Mouse (Mus musculus) ES-Bruce4 (cell line): Measurements from ENCODE around the gene Rnf186. TPM values are rescaled to one million over a fixed set of nuclear protein-coding genes. Genes with fewer than 3 reads are reported as not detected.

ENCODE experiments used
- H3K27ac ChIP-seq: 2 replicates; pipeline ENCODE4 v1.5.1; 2012; ENCODE audit warnings: low read length, inconsistent platforms; ENCODE audit not compliant: insufficient read depth
- H3K27me3 ChIP-seq: 2 replicates; pipeline ENCODE4 v1.6.1; 2012; ENCODE audit warnings: mild to moderate bottlenecking, low read length, inconsistent platforms; ENCODE audit not compliant: control insufficient read depth, poor library complexity, insufficient read depth, severe bottlenecking
- H3K36me3 ChIP-seq: 2 replicates; pipeline ENCODE4 v1.6.1; 2012; ENCODE audit warnings: inconsistent platforms, mild to moderate bottlenecking, low read length, moderate library complexity; ENCODE audit not compliant: control insufficient read depth, poor library complexity, insufficient read depth, severe bottlenecking
- H3K4me1 ChIP-seq: one replicate; pipeline ENCODE4 v1.8.1; 2011; ENCODE audit warnings: low read length; ENCODE audit not compliant: control insufficient read depth, insufficient read depth
- H3K4me3 ChIP-seq: 2 replicates; pipeline ENCODE4 v1.5.1; 2011; ENCODE audit warnings: low read depth, mild to moderate bottlenecking, low read length
- H3K9ac ChIP-seq: 2 replicates; pipeline ENCODE4 v1.6.1; 2012; ENCODE audit warnings: low read depth, mild to moderate bottlenecking, inconsistent platforms; ENCODE audit not compliant: poor library complexity, severe bottlenecking
- H3K9me3 ChIP-seq: replicated peaks from 2 replicates; pipeline ENCODE4 v1.6.1; 2012; ENCODE audit warnings: mild to moderate bottlenecking, low read length, inconsistent platforms; ENCODE audit not compliant: control insufficient read depth, poor library complexity, insufficient read depth, severe bottlenecking
- CTCF ChIP-seq: IDR thresholded peaks from one replicate; pipeline ENCODE4 v1.8.1; 2011; ENCODE audit warnings: low read depth, low read length
- EP300 ChIP-seq: IDR thresholded peaks from 2 replicates; pipeline ENCODE4 v1.6.1; 2011; ENCODE audit warnings: low read depth, low read length; ENCODE audit not compliant: insufficient read depth
- POLR2A ChIP-seq: IDR thresholded peaks from one replicate; pipeline ENCODE4 v1.8.1; 2011; ENCODE audit warnings: low read length; ENCODE audit not compliant: insufficient read depth
- polyA plus RNA-seq: library from polyadenylated mRNA; stranded (reverse); fragments of >200 nt; gene quantifications from 2 replicates; pipeline ENCODE4 v1.2.4, GENCODE M21; 2011; ENCODE audit warnings: low read depth; ENCODE audit not compliant: missing spikeins, insufficient read depth, insufficient read length

Gene Rnf186
- polyA plus RNA-seq, 1 experiment = not detected

DNA sequence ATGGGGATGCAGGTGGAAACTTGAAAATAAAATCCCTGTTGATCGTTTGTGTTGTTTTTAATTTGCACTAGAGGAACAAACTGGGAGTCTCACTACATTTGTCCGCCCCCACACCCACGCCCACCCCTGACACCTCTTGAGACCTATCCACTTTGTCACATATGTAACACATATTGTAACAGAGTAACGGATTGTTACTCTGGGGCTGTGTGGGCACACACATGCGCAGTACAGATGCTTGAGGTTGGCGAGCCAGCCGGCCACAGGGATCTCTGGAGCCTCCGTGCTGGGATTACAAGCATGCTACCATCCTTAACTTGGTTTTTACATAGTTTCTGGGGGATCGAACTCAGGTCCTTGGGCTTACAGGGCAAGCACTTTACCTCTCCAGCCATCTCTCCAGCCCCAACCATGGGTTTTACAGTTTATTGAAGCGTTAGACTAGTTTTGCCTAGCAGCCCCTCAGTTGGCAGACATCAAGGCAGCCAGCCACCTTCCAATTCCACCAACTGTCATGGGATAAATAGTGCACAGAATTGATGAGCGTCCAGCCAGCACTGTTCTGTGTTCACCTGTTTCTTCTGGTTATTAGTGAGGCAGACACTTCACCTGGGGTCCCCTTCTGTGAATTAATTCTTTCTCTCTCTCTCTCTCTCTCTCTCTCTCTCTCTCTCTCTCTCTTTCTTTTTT is 32.3 kb upstream of the Rnf186 start:
- Histone ChIP-seq H3K4me1 (no peaks in the 10 kb centered on the region), H3K9me3 (no peaks in the 10 kb centered on the region), H3K9ac (no peak overlapping the region), H3K4me3 (no peak overlapping the region), H3K27me3 (no peaks in the 10 kb centered on the region), H3K27ac (no peak overlapping the region), H3K36me3 (no peaks in the 10 kb centered on the region)
- no peak for TF ChIP-seq EP300
- no peak for TF ChIP-seq CTCF
- TF ChIP-seq POLR2A = no peak

DNA sequence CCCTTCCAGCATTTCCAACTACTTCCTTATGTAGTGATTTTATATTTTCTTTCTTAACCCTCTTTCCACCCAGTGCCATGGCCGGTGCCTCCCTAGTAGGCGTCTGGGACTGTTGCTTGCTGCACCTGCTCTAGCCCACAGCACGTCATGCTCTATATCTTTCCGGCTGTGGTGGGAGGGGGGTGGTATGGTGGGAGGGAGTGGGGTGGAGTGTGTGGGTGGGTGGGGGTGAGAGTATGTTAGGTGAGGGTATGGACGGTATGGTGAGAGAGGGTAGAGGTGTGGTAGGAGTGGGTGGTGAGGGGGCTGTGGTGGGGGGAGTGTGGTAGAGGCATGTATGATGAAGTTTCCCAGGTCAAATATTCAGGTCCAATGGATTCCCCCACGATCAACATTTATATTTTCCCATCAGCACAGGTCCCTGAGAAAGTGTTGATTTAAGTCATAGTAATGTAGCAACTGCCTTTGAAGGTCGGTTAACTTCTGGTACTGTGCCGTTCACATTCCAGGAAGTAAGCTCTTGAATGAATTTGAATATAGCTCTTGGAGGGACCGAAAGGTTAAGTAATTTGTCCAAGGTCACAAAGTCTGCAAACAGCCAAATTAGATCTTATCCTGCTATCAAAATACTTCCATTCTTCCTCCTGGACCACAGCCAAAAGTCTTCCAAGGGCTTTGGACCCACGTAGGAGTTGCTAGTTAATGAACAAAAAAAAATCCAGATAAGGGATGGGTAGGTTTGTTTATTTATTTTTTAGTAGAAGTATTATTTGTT is 28.2 kb upstream of the Rnf186 start:
- Histone ChIP-seq H3K4me1 (no peaks in the 10 kb centered on the region), H3K27me3 (no peaks in the 10 kb centered on the region), H3K9ac (no peak overlapping the region), H3K27ac (no peak overlapping the region), H3K36me3 (no peaks in the 10 kb centered on the region), H3K9me3 (no peaks in the 10 kb centered on the region), H3K4me3 (no peak overlapping the region)
- TF ChIP-seq EP300 (no peak), POLR2A (no peak), CTCF (no peak)

DNA sequence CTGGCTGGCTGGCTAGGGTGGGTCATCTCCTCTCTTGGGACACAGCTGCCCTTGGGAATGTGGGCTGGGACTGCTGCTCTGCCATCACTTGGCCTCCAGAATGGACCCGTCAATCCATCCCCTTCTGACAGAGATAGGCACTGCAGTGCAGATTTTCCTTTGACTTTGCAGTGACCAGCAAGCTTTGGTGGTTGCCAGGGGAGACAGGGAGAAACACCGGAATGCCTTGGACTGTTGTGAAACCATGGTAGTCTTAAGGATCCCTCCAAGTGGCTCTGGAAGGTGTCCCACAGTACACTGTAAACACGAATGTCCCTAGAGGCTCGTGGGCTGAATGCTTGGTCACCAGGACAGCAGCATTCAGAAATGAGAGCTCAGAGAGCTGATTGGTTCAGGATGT is 27.4 kb upstream of the Rnf186 start:
- no peak for TF ChIP-seq POLR2A
- TF ChIP-seq EP300 = no peak
- TF ChIP-seq CTCF = no peak
- no peaks in the 10 kb centered on the region for H3K9me3 ChIP-seq
- H3K4me1 ChIP-seq = no peaks in the 10 kb centered on the region
- H3K27me3 ChIP-seq = no peaks in the 10 kb centered on the region
- H3K27ac ChIP-seq = no peak overlapping the region
- H3K36me3 ChIP-seq = no peaks in the 10 kb centered on the region
- no peak overlapping the region for H3K9ac ChIP-seq
- H3K4me3 ChIP-seq = no peak overlapping the region

DNA sequence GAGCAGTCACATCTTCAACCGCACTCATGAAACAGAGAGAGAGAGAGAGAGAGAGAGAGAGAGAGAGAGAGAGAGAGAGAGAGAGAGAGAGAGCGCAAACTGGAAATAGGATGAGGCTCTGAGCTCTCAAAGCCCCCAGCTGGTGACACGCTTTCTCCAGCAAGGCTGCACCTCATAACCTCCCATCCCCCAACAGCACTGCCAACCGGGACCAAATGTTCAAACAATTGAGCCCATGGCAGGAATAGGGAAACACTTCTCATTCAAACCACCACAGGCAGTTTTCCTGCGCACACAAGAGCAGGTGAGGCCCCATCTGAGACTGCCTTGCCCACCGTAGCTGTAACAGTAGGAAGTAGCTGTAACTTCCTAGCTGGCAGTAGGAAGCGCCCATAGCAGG is 25.5 kb upstream of the Rnf186 start:
- H3K36me3 ChIP-seq = no peaks in the 10 kb centered on the region
- no peak overlapping the region for H3K4me3 ChIP-seq
- H3K4me1 ChIP-seq = no peaks in the 10 kb centered on the region
- no peaks in the 10 kb centered on the region for H3K9me3 ChIP-seq
- no peak overlapping the region for H3K9ac ChIP-seq
- H3K27me3 ChIP-seq = no peaks in the 10 kb centered on the region
- TF ChIP-seq CTCF (no peak), EP300 (no peak), POLR2A (no peak)
- H3K27ac ChIP-seq = no peak overlapping the region

DNA sequence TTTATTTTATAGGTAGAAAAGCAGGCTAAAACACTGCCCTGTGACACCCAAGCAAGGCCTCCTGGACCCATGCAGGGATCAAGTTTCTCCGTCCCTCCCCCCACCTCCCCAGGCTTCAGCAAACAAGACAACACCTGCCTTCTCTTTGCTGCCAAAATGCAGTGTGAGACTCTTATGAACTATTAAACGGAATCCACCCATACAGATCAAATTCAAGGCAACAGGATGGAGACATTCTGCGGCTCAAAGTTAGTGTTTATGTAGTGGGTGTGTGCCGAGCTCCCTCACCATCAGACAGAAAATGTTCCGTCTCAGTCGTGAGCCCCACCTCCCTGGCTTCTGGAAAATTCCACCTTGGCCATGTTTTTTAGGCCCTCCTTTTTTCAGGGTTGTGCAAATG is 24.9 kb upstream of the Rnf186 start:
- H3K9me3 ChIP-seq = no peaks in the 10 kb centered on the region
- no peak overlapping the region for H3K27ac ChIP-seq
- H3K4me1 ChIP-seq = no peaks in the 10 kb centered on the region
- no peak overlapping the region for H3K4me3 ChIP-seq
- no peak overlapping the region for H3K9ac ChIP-seq
- no peaks in the 10 kb centered on the region for H3K36me3 ChIP-seq
- TF ChIP-seq POLR2A (no peak), EP300 (no peak), CTCF (no peak)
- no peaks in the 10 kb centered on the region for H3K27me3 ChIP-seq

DNA sequence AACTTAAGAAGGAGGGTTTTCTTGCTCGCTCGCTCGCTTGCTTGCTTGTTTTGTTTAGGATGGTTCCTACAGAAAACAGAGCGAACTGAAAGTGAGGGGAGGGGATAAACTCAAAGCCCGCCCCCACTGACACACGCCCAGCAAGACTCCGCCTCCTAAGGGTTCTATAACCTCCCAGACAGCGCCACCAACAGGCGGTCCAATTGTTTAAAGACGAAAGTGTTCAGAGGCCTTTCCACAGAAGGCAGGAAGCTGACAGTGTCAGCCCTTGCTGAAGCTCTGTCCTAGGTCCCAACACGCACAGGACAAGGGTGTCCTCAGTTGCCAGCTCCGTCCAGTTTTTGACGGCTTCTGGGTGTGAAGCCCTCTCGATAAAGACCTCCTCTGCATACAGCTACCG is 23.2 kb upstream of the Rnf186 start:
- Histone ChIP-seq H3K27me3 (no peaks in the 10 kb centered on the region), H3K4me1 (no peaks in the 10 kb centered on the region), H3K27ac (no peak overlapping the region), H3K36me3 (no peaks in the 10 kb centered on the region), H3K9ac (no peak overlapping the region), H3K4me3 (no peak overlapping the region), H3K9me3 (no peaks in the 10 kb centered on the region)
- TF ChIP-seq CTCF = peak; percentile 79
- no peak for TF ChIP-seq POLR2A
- TF ChIP-seq EP300 = no peak
